Mouse (Mus musculus) kidney, adult 2 months (tissue): ENCODE data around the gene Htr2b. TPM values are rescaled to one million over a fixed set of nuclear protein-coding genes. Genes with fewer than 3 reads are reported as not detected.

Experiments used
- DNase-seq: peaks from one replicate; pipeline ENCODE4 v3.0.0; 2021
- H3K27ac ChIP-seq: fragments of 200-500 bp; 2 replicates; pipeline ENCODE4 v1.5.1; 2012; ENCODE audit warnings: low read depth, low read length, control low read depth, inconsistent platforms; ENCODE audit not compliant: insufficient read depth
- H3K27me3 ChIP-seq: fragments of 200-500 bp; replicated peaks from 2 replicates; pipeline ENCODE4 v1.6.1; 2012; ENCODE audit warnings: mild to moderate bottlenecking, moderate library complexity, low read length, inconsistent platforms; ENCODE audit not compliant: control insufficient read depth, insufficient read depth
- H3K36me3 ChIP-seq: fragments of 200-500 bp; 2 replicates; pipeline ENCODE4 v1.6.1; 2012; ENCODE audit warnings: mild to moderate bottlenecking, moderate library complexity, low read length, inconsistent platforms; ENCODE audit not compliant: control insufficient read depth, insufficient read depth
- H3K4me1 ChIP-seq: fragments of 200-500 bp; 2 replicates; pipeline ENCODE4 v1.6.1; 2011; ENCODE audit warnings: low read length; ENCODE audit not compliant: control insufficient read depth, insufficient read depth
- H3K4me3 ChIP-seq: fragments of 200-500 bp; 2 replicates; pipeline ENCODE4 v1.5.1; 2011; ENCODE audit warnings: mild to moderate bottlenecking, low read depth, low read length, control low read depth; ENCODE audit not compliant: insufficient read depth
- CTCF ChIP-seq: fragments of 200-500 bp; conservative IDR thresholded peaks from 2 replicates; pipeline ENCODE4 v1.5.1; 2011; ENCODE audit warnings: low read depth, mild to moderate bottlenecking, control low read depth, low read length, moderate library complexity, mixed read lengths; ENCODE audit not compliant: insufficient read depth, insufficient read length
- POLR2A ChIP-seq: fragments of 200-500 bp; IDR thresholded peaks from one replicate; pipeline ENCODE4 v1.6.1; 2011; ENCODE audit warnings: low read depth, low read length, control low read depth
- WGBS: fragments of 180-500 bp; shearing (Covaris S2); methylation state at CpG from one replicate; pipeline ENCODE4 v1.1.7; 2018; 5-methylcytosine and 5-hydroxymethylcytosine counted together
- polyA plus RNA-seq: library from polyadenylated mRNA; depleted of rRNA; stranded (reverse); fragments of >200 nt; gene quantifications from 2 replicates; pipeline ENCODE4 v1.2.3, GENCODE M21; 2012

Gene Htr2b
- polyA plus RNA-seq, 1 experiment = 0.33 TPM

- Histone ChIP-seq H3K4me1 (no peaks in the 10 kb centered on the region), H3K4me3 (no peak overlapping the region), H3K27me3 (no peaks in the 10 kb centered on the region), H3K27ac (no peak overlapping the region), H3K36me3 (peaks cover 1% of the 10 kb centered on the region; the same call in 1 of the 2 replicates)
- no peak for TF ChIP-seq CTCF
- TF ChIP-seq POLR2A = no peak
- no peak for DNase-seq
- 97% methylated on average over 1 of the region's 1 CpGs for WGBS
Observed at GRCm38 (mm10) chr1:86105054-86105453, 6.7 kb downstream of the Htr2b start.

GRCm38 (mm10) chr1:86094413-86094812 is 17.4 kb downstream of the Htr2b start:
- TF ChIP-seq CTCF (no peak), POLR2A (no peak)
- H3K4me3 ChIP-seq = no peak overlapping the region
- no peaks in the 10 kb centered on the region for H3K4me1 ChIP-seq
- H3K36me3 ChIP-seq = peaks cover 5% of the 10 kb centered on the region; the same call in 1 of the 2 replicates
- DNase-seq = peak; percentile 3
- no peak overlapping the region for H3K27ac ChIP-seq
- H3K27me3 ChIP-seq = no peaks in the 10 kb centered on the region
- 66% methylated on average over 7 of the region's 7 CpGs for WGBS

GRCm38 (mm10) chr1:86076565-86076964 is 35.2 kb downstream of the Htr2b start:
- Histone ChIP-seq H3K4me3 (no peak overlapping the region), H3K4me1 (no peaks in the 10 kb centered on the region), H3K27me3 (no peaks in the 10 kb centered on the region), H3K36me3 (peaks cover 7% of the 10 kb centered on the region), H3K27ac (no peak overlapping the region)
- 86% methylated on average over 2 of the region's 2 CpGs for WGBS
- TF ChIP-seq CTCF = no peak
- TF ChIP-seq POLR2A = no peak
- no peak for DNase-seq

- WGBS = under 1% methylated on average over 47 of the region's 47 CpGs
- DNase-seq = peak; percentile 94
- Histone ChIP-seq H3K36me3 (no peaks in the 10 kb centered on the region), H3K27ac (peak within 1 kb of the TSS; percentile 94), H3K4me3 (peak within 1 kb of the TSS; percentile 94), H3K27me3 (no peaks in the 10 kb centered on the region), H3K4me1 (peaks cover 6% of the 10 kb centered on the region)
- peak; percentile 33 for TF ChIP-seq POLR2A
- peak; percentile 87 for TF ChIP-seq CTCF
Observed at GRCm38 (mm10) chr1:86064271-86064991, 47.3 kb downstream of the Htr2b start, which contains the start of gene Psmd1. Gene Psmd1, plus strand, starts transcription at chr1:86064387.

GRCm38 (mm10) chr1:86062523-86062922 is 49.2 kb downstream of the Htr2b start:
- TF ChIP-seq POLR2A = no peak
- TF ChIP-seq CTCF = 0 out of 2 replicates have a peak, but pooled peaks have one; percentile 12
- DNase-seq = peak; percentile 20
- no peak overlapping the region for H3K27ac ChIP-seq
- WGBS = 61% methylated on average over 6 of the region's 6 CpGs
- H3K27me3 ChIP-seq = no peaks in the 10 kb centered on the region
- no peaks in the 10 kb centered on the region for H3K36me3 ChIP-seq
- no peak overlapping the region for H3K4me3 ChIP-seq
- H3K4me1 ChIP-seq = peaks cover 6% of the 10 kb centered on the region

- TF ChIP-seq POLR2A (no peak), CTCF (peak; percentile 96)
- 6% methylated on average over 21 of the region's 21 CpGs for WGBS
- Histone ChIP-seq H3K4me3 (peak overlapping the region; percentile 38), H3K36me3 (no peaks in the 10 kb centered on the region), H3K4me1 (no peaks in the 10 kb centered on the region; the same call in 1 of the 2 replicates), H3K27me3 (no peaks in the 10 kb centered on the region), H3K27ac (peak overlapping the region; percentile 64; the same call in 1 of the 2 replicates)
- peak; percentile 98 for DNase-seq
Observed at GRCm38 (mm10) chr1:86058856-86059769, 52.7 kb downstream of the Htr2b start.

- peak; percentile 55 for DNase-seq
- Histone ChIP-seq H3K4me1 (no peaks in the 10 kb centered on the region; the same call in 1 of the 2 replicates), H3K27me3 (no peaks in the 10 kb centered on the region), H3K36me3 (no peaks in the 10 kb centered on the region), H3K27ac (no peak overlapping the region), H3K4me3 (no peak overlapping the region)
- 87% methylated on average over 4 of the region's 4 CpGs for WGBS
- TF ChIP-seq CTCF = no peak
- no peak for TF ChIP-seq POLR2A
Observed at GRCm38 (mm10) chr1:86056284-86056683, 55.5 kb downstream of the Htr2b start.
